Mouse (Mus musculus) granulocyte monocyte progenitor cell, adult 5-6 weeks (primary cell): ENCODE results near the gene Stx8. TPM values are rescaled to one million over a fixed set of nuclear protein-coding genes. Genes with fewer than 3 reads are reported as not detected.

ENCODE experiments used
- ATAC-seq: replicated peaks from 2 replicates; pipeline ENCODE4 v1.8.0; 2016; ENCODE audit warnings: mild to moderate bottlenecking, moderate TSS enrichment, inconsistent platforms; ENCODE audit not compliant: poor library complexity, severe bottlenecking
- total RNA-seq, 2 experiments: library from RNA; stranded (forward) in 1 of 2; stranded (reverse) in 1 of 2; fragments of 200-712, 200-1000 nt in 1 of 2; fragments of >200 nt in 1 of 2; fragmentation: Nextera tagmentation in 1 of 2; gene quantifications; 2 replicates each; pipeline ENCODE4 v1.2.3; 2014 to 2017

Gene Stx8
- total RNA-seq, 2 experiments from 2014 or later: 28.4 to 28.6 TPM

- no peak for ATAC-seq
These were observed 224.9 kb downstream of the Stx8 start for GRCm38 (mm10) chr11:68190849-68191248.

GRCm38 (mm10) chr11:68195168-68195567 lies 229.2 kb downstream of the Stx8 start:
- ATAC-seq: no peak

GRCm38 (mm10) chr11:68195693-68196176 lies 229.7 kb downstream of the Stx8 start:
- no peak for ATAC-seq

DNA sequence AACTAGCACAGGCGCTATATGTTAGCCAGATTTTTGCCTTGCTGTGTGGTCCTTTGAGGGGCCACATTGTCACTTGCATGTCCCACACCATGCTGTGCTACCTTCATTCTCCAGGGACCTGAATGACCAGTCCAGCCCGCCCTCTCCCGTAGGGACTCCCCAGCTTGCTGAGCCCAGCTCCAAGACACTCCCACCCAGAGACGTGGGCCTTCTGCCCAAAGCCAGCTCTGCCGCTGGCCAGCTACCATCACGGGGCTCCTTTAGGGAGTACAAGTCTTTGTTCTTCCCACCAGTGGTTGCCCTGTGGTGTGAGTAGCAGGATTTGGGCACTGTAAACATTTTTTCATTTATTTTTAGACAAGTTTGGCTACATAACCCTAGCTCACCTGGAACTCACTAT lies 230.6 kb downstream of the Stx8 start:
- no peak for ATAC-seq

GRCm38 (mm10) chr11:68197471-68197870 lies 231.5 kb downstream of the Stx8 start:
- ATAC-seq: no peak

DNA sequence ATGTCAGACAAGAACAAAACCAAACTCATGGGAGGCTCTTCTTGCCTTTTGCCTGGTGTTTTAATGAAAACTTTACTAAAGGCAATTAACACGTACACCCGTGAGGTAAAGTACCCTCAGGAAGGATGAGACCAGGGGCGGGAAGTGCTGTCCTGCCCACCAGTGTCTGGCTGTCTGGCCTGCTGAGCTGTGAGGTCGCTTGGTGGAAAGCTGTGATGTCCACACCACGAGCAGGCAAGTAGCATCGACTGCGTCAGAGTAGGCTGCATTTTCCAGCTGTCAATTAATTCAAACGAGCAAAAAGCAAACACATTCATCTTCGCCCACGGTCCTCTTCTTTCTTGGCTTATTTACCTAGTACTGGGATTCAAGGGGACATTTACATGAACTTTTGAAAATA lies 232.7 kb downstream of the Stx8 start:
- ATAC-seq: no peak

DNA sequence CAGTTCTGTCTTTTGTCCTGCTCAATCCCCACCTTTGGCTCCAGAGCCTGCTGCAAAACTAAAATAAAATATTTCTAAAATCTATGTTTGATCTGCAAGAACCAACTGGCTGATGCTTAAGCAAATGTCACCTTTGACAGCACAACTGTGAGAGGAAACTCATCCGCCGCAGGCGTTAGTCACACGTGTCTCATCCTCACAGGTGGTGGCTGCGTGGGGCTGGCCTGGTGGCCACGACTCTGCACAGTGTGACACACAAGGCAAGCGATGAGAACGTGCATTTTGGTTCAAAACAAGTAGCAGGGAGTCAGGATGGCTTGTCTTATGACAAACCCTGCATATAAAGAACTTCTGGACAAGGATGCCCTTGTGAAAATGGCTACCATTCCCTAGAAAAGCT lies 233.1 kb downstream of the Stx8 start:
- no peak for ATAC-seq

DNA sequence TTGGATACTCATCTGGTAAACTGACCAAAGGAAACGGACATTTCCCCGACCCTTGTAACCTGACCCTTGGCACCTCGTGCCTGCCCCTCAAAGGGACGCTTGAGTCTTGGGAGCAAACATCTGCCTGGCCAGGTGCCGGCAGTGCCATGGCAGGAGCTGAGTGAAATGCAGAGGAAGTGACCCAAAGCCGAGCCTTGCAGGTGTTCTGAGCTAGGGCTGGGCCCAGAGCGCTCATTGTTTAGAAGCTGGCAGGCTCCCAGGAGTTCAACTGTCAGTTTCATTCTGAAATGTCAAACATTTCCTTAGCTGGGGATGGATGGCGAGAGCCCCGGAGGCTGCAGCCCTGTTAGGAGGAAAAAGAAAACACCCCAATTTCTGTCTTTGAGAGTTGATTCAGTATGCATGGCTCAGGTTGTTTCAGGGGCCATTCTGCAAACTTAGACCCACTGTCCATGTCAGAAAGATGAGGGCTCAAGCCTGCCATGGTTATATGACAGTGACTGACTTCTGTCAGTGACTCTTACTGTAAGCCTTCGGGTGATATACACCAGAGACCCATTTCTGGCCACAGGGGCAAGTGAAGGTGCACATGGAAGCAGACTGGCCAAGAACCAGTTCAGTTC lies 233.9 kb downstream of the Stx8 start:
- ATAC-seq: no peak

DNA sequence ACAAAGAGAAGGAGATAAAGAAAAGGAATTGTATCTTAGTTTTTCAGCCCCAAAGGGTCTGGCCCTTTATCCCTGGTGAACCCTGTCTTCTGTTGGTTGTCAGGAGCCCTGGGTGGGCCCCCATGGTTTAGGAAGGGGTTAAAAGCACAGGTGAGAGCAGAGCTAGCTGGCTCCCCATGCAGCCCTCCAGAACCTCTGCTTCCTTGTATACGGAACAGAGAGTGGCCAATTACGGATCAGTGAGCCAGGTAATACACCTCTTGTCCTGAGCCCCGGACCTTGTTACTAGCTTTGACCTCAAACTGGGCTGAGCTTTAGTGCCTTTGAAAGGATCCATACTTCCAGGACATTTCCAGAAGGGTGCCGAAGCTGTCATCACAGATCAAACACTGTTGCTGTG lies 234.5 kb downstream of the Stx8 start:
- ATAC-seq: no peak

DNA sequence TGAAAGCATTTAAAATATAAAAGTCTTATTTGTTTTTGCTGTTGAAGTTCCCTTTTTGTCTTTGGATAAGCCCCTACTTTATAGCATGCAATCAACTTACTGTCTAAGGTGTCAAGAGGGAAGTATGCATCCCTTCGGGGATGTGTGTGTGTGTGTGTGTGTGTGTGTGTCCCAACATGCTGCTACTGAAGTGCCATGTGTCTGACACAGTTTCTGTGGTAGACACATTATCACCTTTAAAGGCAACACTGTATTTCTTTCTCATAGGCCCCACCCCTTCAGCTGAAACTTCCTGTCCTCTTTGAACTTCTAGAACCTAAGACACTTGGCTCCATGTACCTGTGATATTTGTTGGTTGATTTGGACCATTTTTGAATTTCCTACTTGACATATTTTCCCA lies 235.1 kb downstream of the Stx8 start:
- ATAC-seq: 0 out of 2 replicates have a peak, but pooled peaks have one; percentile 39

DNA sequence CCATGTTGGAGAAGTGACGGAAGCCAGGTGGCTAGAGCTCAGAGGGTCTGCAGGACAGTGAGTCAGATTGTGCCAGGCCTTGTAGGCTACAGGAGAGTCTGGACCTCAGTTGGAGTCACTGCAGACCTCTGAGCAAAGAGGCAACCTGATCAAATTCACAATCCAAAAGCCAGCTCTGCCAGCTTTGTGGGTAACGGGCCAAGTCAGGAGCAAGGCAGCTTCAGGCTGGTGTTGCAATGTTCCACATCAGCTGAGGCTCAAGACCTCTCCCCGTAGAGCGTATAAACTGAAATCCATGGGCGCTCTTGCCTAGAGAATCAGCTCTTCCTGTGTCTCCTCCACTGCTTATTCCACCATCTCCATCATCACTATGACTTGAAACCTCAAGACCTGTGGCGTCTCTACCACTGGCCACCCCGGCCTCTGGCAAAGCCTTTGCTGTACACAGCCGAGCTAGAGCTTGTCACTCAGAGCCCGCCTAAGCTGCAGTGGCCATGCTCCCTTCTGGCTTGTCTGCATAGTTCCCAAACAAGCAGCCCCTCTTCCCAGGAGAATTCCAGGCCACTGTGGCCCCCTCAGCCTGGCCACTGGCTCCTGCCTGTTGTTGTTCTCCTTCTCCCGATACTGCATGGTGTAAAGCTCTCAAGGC lies 235.9 kb downstream of the Stx8 start:
- ATAC-seq: no peak

DNA sequence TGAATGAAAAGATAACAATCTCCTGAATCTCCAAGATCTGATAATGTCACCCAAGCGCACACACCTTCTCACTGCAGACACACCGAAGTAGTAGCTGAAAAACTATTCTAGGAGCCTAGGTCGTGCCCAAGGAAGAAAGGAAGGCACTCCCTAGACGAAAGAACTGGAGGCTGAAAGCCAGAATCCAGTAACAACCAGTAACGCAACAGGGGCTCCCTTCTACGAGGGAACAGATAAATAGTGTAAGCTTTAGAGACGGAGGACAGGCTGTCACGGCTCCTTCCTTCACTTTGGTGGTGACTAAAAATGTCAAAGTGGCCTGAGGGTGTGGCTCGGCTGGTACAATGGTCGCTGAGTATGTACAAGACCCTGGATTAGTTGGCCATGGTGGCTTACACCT lies 236.6 kb downstream of the Stx8 start:
- no peak for ATAC-seq

GRCm38 (mm10) chr11:68203658-68204315 lies 237.8 kb downstream of the Stx8 start:
- no peak for ATAC-seq

- no peak for ATAC-seq
These were observed 238.4 kb downstream of the Stx8 start for GRCm38 (mm10) chr11:68204407-68204806.

- no peak for ATAC-seq
These were observed 239.7 kb downstream of the Stx8 start for GRCm38 (mm10) chr11:68205572-68206229.

- no peak for ATAC-seq
These were observed 242.0 kb downstream of the Stx8 start for GRCm38 (mm10) chr11:68208023-68208422.

- ATAC-seq: 0 out of 2 replicates have a peak, but pooled peaks have one; percentile 21
These were observed 242.6 kb downstream of the Stx8 start for GRCm38 (mm10) chr11:68208582-68208981.

GRCm38 (mm10) chr11:68209506-68209905 lies 243.5 kb downstream of the Stx8 start:
- ATAC-seq: peak; percentile 58; the same call in 1 of the 2 replicates

DNA sequence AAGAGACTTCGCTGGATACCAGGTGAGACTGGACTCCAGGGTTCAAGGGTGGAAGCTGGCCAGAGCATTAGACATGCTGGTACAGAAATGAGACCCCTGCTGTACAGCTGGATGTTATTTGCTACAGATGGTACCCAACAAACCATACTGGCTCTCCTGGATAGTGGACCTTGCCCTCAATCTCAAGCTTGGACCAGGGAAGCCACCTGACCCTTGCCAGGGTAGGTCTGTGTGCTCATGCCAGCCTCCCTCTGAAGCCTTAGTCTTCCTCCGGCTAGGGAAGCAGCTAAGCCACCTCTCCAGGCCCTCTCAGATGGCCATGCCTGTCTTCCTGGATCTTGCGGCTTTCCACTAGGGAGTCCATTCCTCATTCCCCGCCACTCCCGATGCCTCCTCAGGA lies 244.7 kb downstream of the Stx8 start:
- no peak for ATAC-seq

GRCm38 (mm10) chr11:68211924-68212578 lies 246.1 kb downstream of the Stx8 start:
- ATAC-seq: no peak
